Mouse (Mus musculus) limb, embryonic 11.5 days (tissue): ENCODE measurements around the gene Hypk. TPM values are rescaled to one million over a fixed set of nuclear protein-coding genes. Genes with fewer than 3 reads are reported as not detected.
A peak's percentile ranks its signal among the peaks of the same experiment; 100 is the strongest.
"Not testable (repeated sequence)": the region's sequence is repeated elsewhere in the genome, so short reads cannot be mapped to it uniquely, and the experiment has no call there.

Experiments
- ATAC-seq: fragments of 200-750 bp; cut with Nextera tagmentation; 2 replicates; pipeline ENCODE4 v1.8.0; 2017; ENCODE audit warnings: low read depth; ENCODE audit not compliant: insufficient number of reproducible peaks, low FRiP score, low TSS enrichment
- DNase-seq: peaks from one replicate; pipeline ENCODE4 v3.0.0-alpha.2; 2015; ENCODE audit warnings: low spot score
- H3K27ac ChIP-seq: fragments of 300-500 bp; sonication (generic); replicated peaks from 2 replicates; pipeline ENCODE4 v1.5.1; 2014; ENCODE audit warnings: low read depth, mild to moderate bottlenecking, low read length
- H3K27me3 ChIP-seq: fragments of 300-500 bp; sonication (generic); 2 replicates; pipeline ENCODE4 v1.6.1; 2014; ENCODE audit warnings: mild to moderate bottlenecking, low read length, mixed read lengths; ENCODE audit not compliant: control insufficient read depth, insufficient read depth
- H3K36me3 ChIP-seq: fragments of 300-500 bp; sonication (generic); 2 replicates; pipeline ENCODE4 v1.6.1; 2014; ENCODE audit warnings: mild to moderate bottlenecking, low read length, moderate library complexity, mixed read lengths; ENCODE audit not compliant: control insufficient read depth, insufficient read depth
- H3K4me1 ChIP-seq: fragments of 300-500 bp; sonication (generic); 2 replicates; pipeline ENCODE4 v1.6.1; 2014; ENCODE audit warnings: low read length, mixed read lengths; ENCODE audit not compliant: control insufficient read depth, insufficient read depth
- H3K4me2 ChIP-seq: fragments of 300-500 bp; sonication (generic); 2 replicates; pipeline ENCODE4 v1.6.1; 2014; ENCODE audit warnings: low read depth, mild to moderate bottlenecking, moderate library complexity; ENCODE audit not compliant: severe bottlenecking
- H3K4me3 ChIP-seq: fragments of 300-500 bp; sonication (generic); 2 replicates; pipeline ENCODE4 v1.5.1; 2014; ENCODE audit warnings: low read depth, low read length
- H3K9ac ChIP-seq: fragments of 300-500 bp; sonication (generic); 2 replicates; pipeline ENCODE4 v1.6.1; 2014; ENCODE audit warnings: mild to moderate bottlenecking, low read length
- H3K9me3 ChIP-seq: fragments of 300-500 bp; sonication (generic); 2 replicates; pipeline ENCODE4 v1.6.1; 2016; ENCODE audit warnings: low read length; ENCODE audit not compliant: control insufficient read depth
- WGBS: fragments of 180-500 bp; shearing (Covaris S2); extraction: QIAGEN DNeasy Blood & Tissue Kit; methylation state at CpG from one replicate; pipeline ENCODE4 v1.1.7; 2014; 5-methylcytosine and 5-hydroxymethylcytosine counted together
- microRNA-seq: library from miRNA; unstranded; fragments of <30 nt; microRNA quantifications from one replicate; pipeline ENCODE4, GENCODE M21; 2016
- polyA plus RNA-seq: library from polyadenylated mRNA; unstranded; fragments of >200 nt; fragmentation: Nextera tagmentation; extraction: Ambion mirVana; gene quantifications from 2 replicates; pipeline ENCODE4 v1.2.1, GENCODE M21; 2014

Hypk gene
- polyA plus RNA-seq, 1 experiment from 2014 or later, result 122 TPM

GRCm38 (mm10) chr2:121484403-121484802 is 31.3 kb downstream of the Hypk start:
- not testable (repeated sequence) for H3K36me3 ChIP-seq, DNase-seq, H3K4me2 ChIP-seq, H3K27me3 ChIP-seq, H3K9ac ChIP-seq, H3K27ac ChIP-seq, H3K9me3 ChIP-seq, H3K4me1 ChIP-seq, H3K4me3 ChIP-seq, ATAC-seq
- WGBS, result 100% methylated on average over 1 of the region's 2 CpGs

- H3K4me1 ChIP-seq, H3K27me3 ChIP-seq, H3K9me3 ChIP-seq, ATAC-seq, H3K9ac ChIP-seq, H3K36me3 ChIP-seq, H3K4me2 ChIP-seq, H3K27ac ChIP-seq, H3K4me3 ChIP-seq, DNase-seq: not testable (repeated sequence)
- WGBS, result 100% methylated on average over 1 of the region's 6 CpGs
Measured at GRCm38 (mm10) chr2:121501550-121501949, 48.5 kb downstream of the Hypk start.

- DNase-seq, result peak; percentile 89
- not testable (repeated sequence) for H3K36me3 ChIP-seq, H3K27ac ChIP-seq, H3K4me1 ChIP-seq, H3K9me3 ChIP-seq, H3K27me3 ChIP-seq
- peak within 1 kb of the TSS; percentile 66 for H3K4me2 ChIP-seq
- peak; percentile 90 for ATAC-seq
- 4% methylated on average over 39 of the region's 42 CpGs for WGBS
- peak within 1 kb of the TSS; percentile 56 for H3K9ac ChIP-seq
- H3K4me3 ChIP-seq, result peak within 1 kb of the TSS; percentile 57
Measured at GRCm38 (mm10) chr2:121505942-121506882, 53.1 kb downstream of the Hypk start, which contains the start of the genes Mfap1a and Wdr76. TSS of gene Mfap1a (minus strand) at chr2:121506665. TSS of gene Wdr76 (plus strand) at chr2:121506723.

GRCm38 (mm10) chr2:121507173-121507950 is 54.3 kb downstream of the Hypk start:
- H3K4me2 ChIP-seq, result peak overlapping the region; percentile 66
- no peak overlapping the region for H3K27ac ChIP-seq
- no peaks in the 10 kb centered on the region; the same call in 1 of the 2 replicates for H3K36me3 ChIP-seq
- H3K4me1 ChIP-seq, result peaks cover 7% of the 10 kb centered on the region; the same call in 1 of the 2 replicates
- no peak for ATAC-seq
- H3K27me3 ChIP-seq, result no peaks in the 10 kb centered on the region
- DNase-seq, result no peak
- no peaks in the 10 kb centered on the region for H3K9me3 ChIP-seq
- 33% methylated on average over 12 of the region's 12 CpGs for WGBS
- peak overlapping the region; percentile 57 for H3K4me3 ChIP-seq
- peak overlapping the region; percentile 53 for H3K9ac ChIP-seq

GRCm38 (mm10) chr2:121507951-121508330 is 54.9 kb downstream of the Hypk start:
- Histone ChIP-seq H3K36me3 (no peaks in the 10 kb centered on the region; the same call in 1 of the 2 replicates), H3K9me3 (no peaks in the 10 kb centered on the region), H3K9ac (0 out of 2 replicates have a peak overlapping the region, but pooled peaks have one; percentile 53), H3K27me3 (no peaks in the 10 kb centered on the region), H3K4me1 (peaks cover 7% of the 10 kb centered on the region; the same call in 1 of the 2 replicates), H3K4me3 (peak overlapping the region; percentile 57; the same call in 1 of the 2 replicates), H3K27ac (no peak overlapping the region), H3K4me2 (peak overlapping the region; percentile 66)
- DNase-seq (no peak), ATAC-seq (no peak)
- WGBS, result 98% methylated on average over 2 of the region's 2 CpGs

Small RNAs within 50 kb of the gene (microRNA-seq; reads per million reads assigned to microRNA genes)
- not detected for gene Gm22953

Other genes starting within 250 kb of the Hypk start
- gene Trp53bp1, start 181.9 kb upstream of the Hypk start, polyA plus RNA-seq, result 104 TPM in 2 replicates
- gene Map1a, start 163.7 kb upstream of the Hypk start, polyA plus RNA-seq, result 2.9 and 3.6 TPM in 2 replicates
- gene Ppip5k1, start 97.9 kb upstream of the Hypk start, polyA plus RNA-seq, result 8.5 and 8.6 TPM in 2 replicates
- 2.0 and 2.1 TPM in 2 replicates for gene Ckmt1, start 95.6 kb upstream of the Hypk start, polyA plus RNA-seq
- not detected in 2 replicates for gene Strc, start 66.1 kb upstream of the Hypk start, polyA plus RNA-seq
- 540 and 632 TPM in 2 replicates for gene Pdia3, start 39.5 kb upstream of the Hypk start, polyA plus RNA-seq
- 1.7 and 2.0 TPM in 2 replicates for gene Catsper2, start 39.5 kb upstream of the Hypk start, polyA plus RNA-seq
- gene Ell3, start 9.0 kb upstream of the Hypk start, polyA plus RNA-seq, result 9.6 and 9.7 TPM in 2 replicates
- gene Serf2, start 4.1 kb upstream of the Hypk start, polyA plus RNA-seq, result 538 and 540 TPM in 2 replicates
- 0.12 and 0.37 TPM in 2 replicates for gene Serinc4, start 3.5 kb downstream of the Hypk start, polyA plus RNA-seq
- 66.2 and 67.3 TPM in 2 replicates for gene Mfap1b, start 20.8 kb downstream of the Hypk start, polyA plus RNA-seq
- 33.7 and 37.2 TPM in 2 replicates for gene Mfap1a, start 53.4 kb downstream of the Hypk start, polyA plus RNA-seq
- gene Wdr76, start 53.4 kb downstream of the Hypk start, polyA plus RNA-seq, result 10.0 and 10.4 TPM in 2 replicates